Mouse (Mus musculus): ENCODE data around the gene Dus2. TPM values are rescaled to one million over a fixed set of nuclear protein-coding genes. Genes with fewer than 3 reads are reported as not detected.

Dus2 gene
- polyA plus RNA-seq, 1 experiment from 2014 or later = 8.1 TPM

GRCm38 (mm10) chr8:106058731-106059612, 67.8 kb downstream of the Dus2 start, which contains the start of gene Nfatc3:
TSS of gene Nfatc3 (plus strand) at chr8:106058840.
- peak within 1 kb of the TSS; percentile 84 for H3K4me3 ChIP-seq (ENCODE audit: low read depth, low read length)
- DNase-seq (ENCODE audit: low spot score) (peak; percentile 97), ATAC-seq (ENCODE audit: low FRiP score, low TSS enrichment) (peak; percentile 98)
- peak within 1 kb of the TSS; percentile 69 for H3K4me2 ChIP-seq (replicated peaks; ENCODE audit: low read depth)
- H3K4me1 ChIP-seq (replicated peaks; ENCODE audit: control insufficient read depth, insufficient read depth) = no peaks in the 10 kb centered on the region
- no peaks in the 10 kb centered on the region for H3K27me3 ChIP-seq (ENCODE audit: control insufficient read depth, insufficient read depth, low read length)
- H3K36me3 ChIP-seq (ENCODE audit: control insufficient read depth, insufficient read depth, low read length) = no peaks in the 10 kb centered on the region
- H3K9ac ChIP-seq (ENCODE audit: low read length) = peak within 1 kb of the TSS; percentile 88
- no peaks in the 10 kb centered on the region for H3K9me3 ChIP-seq (ENCODE audit: control insufficient read depth, low read length)
- no peak for TF ChIP-seq EP300 (optimal IDR thresholded peaks at IDR 0.05)
- no peak for TF ChIP-seq CTCF (IDR thresholded peaks at IDR 0.05; ENCODE audit: low read depth)
- H3K27ac ChIP-seq (replicated peaks) = peak within 1 kb of the TSS; percentile 98
- WGBS = 2% methylated on average over 47 of the region's 52 CpGs

GRCm38 (mm10) chr8:106059613-106060371, 68.7 kb downstream of the Dus2 start:
- H3K27ac ChIP-seq (replicated peaks) = peak overlapping the region; percentile 98
- H3K9me3 ChIP-seq (ENCODE audit: control insufficient read depth, low read length) = no peaks in the 10 kb centered on the region
- H3K4me2 ChIP-seq (replicated peaks; ENCODE audit: low read depth) = peak overlapping the region; percentile 69
- peak overlapping the region; percentile 84 for H3K4me3 ChIP-seq (ENCODE audit: low read depth, low read length)
- H3K27me3 ChIP-seq (ENCODE audit: control insufficient read depth, insufficient read depth, low read length) = no peaks in the 10 kb centered on the region
- TF ChIP-seq CTCF (IDR thresholded peaks at IDR 0.05; ENCODE audit: low read depth) = no peak
- TF ChIP-seq EP300 (optimal IDR thresholded peaks at IDR 0.05) = no peak
- DNase-seq (ENCODE audit: low spot score) = peak; percentile 68
- H3K4me1 ChIP-seq (replicated peaks; ENCODE audit: control insufficient read depth, insufficient read depth) = no peaks in the 10 kb centered on the region
- H3K9ac ChIP-seq (ENCODE audit: low read length) = peak overlapping the region; percentile 88
- ATAC-seq (ENCODE audit: low FRiP score, low TSS enrichment) = peak; percentile 76
- under 1% methylated on average over 76 of the region's 83 CpGs for WGBS
- H3K36me3 ChIP-seq (ENCODE audit: control insufficient read depth, insufficient read depth, low read length) = no peaks in the 10 kb centered on the region

- Histone ChIP-seq H3K27me3 (ENCODE audit: control insufficient read depth, insufficient read depth, low read length) (no peaks in the 10 kb centered on the region), H3K9me3 (ENCODE audit: control insufficient read depth, low read length) (no peaks in the 10 kb centered on the region), H3K36me3 (ENCODE audit: control insufficient read depth, insufficient read depth, low read length) (no peaks in the 10 kb centered on the region), H3K9ac (ENCODE audit: low read length) (peak overlapping the region; percentile 88; the same call in 1 of the 2 replicates), H3K4me1 (replicated peaks; ENCODE audit: control insufficient read depth, insufficient read depth) (no peaks in the 10 kb centered on the region), H3K4me2 (replicated peaks; ENCODE audit: low read depth) (peak overlapping the region; percentile 69), H3K27ac (replicated peaks) (no peak overlapping the region), H3K4me3 (ENCODE audit: low read depth, low read length) (peak overlapping the region; percentile 84)
- DNase-seq (ENCODE audit: low spot score) (no peak), ATAC-seq (ENCODE audit: low FRiP score, low TSS enrichment) (no peak)
- WGBS = 4% methylated on average over 3 of the region's 3 CpGs
- no peak for TF ChIP-seq EP300 (optimal IDR thresholded peaks at IDR 0.05)
- no peak for TF ChIP-seq CTCF (IDR thresholded peaks at IDR 0.05; ENCODE audit: low read depth)
Observed at GRCm38 (mm10) chr8:106060521-106060920, 69.4 kb downstream of the Dus2 start.

- no peak for ATAC-seq (ENCODE audit: low FRiP score, low TSS enrichment)
- no peak for DNase-seq (ENCODE audit: low spot score)
- no peak for TF ChIP-seq CTCF (IDR thresholded peaks at IDR 0.05; ENCODE audit: low read depth)
- TF ChIP-seq EP300 (optimal IDR thresholded peaks at IDR 0.05) = no peak
- H3K4me3 ChIP-seq (ENCODE audit: low read depth, low read length) = peak overlapping the region; percentile 10; the same call in 1 of the 2 replicates
- H3K27me3 ChIP-seq (ENCODE audit: control insufficient read depth, insufficient read depth, low read length) = no peaks in the 10 kb centered on the region
- H3K9me3 ChIP-seq (ENCODE audit: control insufficient read depth, low read length) = no peaks in the 10 kb centered on the region
- no peaks in the 10 kb centered on the region for H3K36me3 ChIP-seq (ENCODE audit: control insufficient read depth, insufficient read depth, low read length)
- H3K4me1 ChIP-seq (replicated peaks; ENCODE audit: control insufficient read depth, insufficient read depth) = no peaks in the 10 kb centered on the region
- H3K9ac ChIP-seq (ENCODE audit: low read length) = no peak overlapping the region
- no peak overlapping the region for H3K4me2 ChIP-seq (replicated peaks; ENCODE audit: low read depth)
- 74% methylated on average over 6 of the region's 6 CpGs for WGBS
- no peak overlapping the region for H3K27ac ChIP-seq (replicated peaks)
Observed at GRCm38 (mm10) chr8:106061686-106062085, 70.5 kb downstream of the Dus2 start.

- no peaks in the 10 kb centered on the region for H3K27me3 ChIP-seq (ENCODE audit: control insufficient read depth, insufficient read depth, low read length)
- no peak for TF ChIP-seq EP300 (optimal IDR thresholded peaks at IDR 0.05)
- no peak for TF ChIP-seq CTCF (IDR thresholded peaks at IDR 0.05; ENCODE audit: low read depth)
- H3K36me3 ChIP-seq (ENCODE audit: control insufficient read depth, insufficient read depth, low read length) = no peaks in the 10 kb centered on the region
- H3K27ac ChIP-seq (replicated peaks) = no peak overlapping the region
- DNase-seq (ENCODE audit: low spot score) = no peak
- H3K4me3 ChIP-seq (ENCODE audit: low read depth, low read length) = no peak overlapping the region
- no peaks in the 10 kb centered on the region for H3K4me1 ChIP-seq (replicated peaks; ENCODE audit: control insufficient read depth, insufficient read depth)
- no peaks in the 10 kb centered on the region for H3K9me3 ChIP-seq (ENCODE audit: control insufficient read depth, low read length)
- no peak for ATAC-seq (ENCODE audit: low FRiP score, low TSS enrichment)
- H3K4me2 ChIP-seq (replicated peaks; ENCODE audit: low read depth) = no peak overlapping the region
- H3K9ac ChIP-seq (ENCODE audit: low read length) = no peak overlapping the region
- 90% methylated on average over 7 of the region's 7 CpGs for WGBS
Observed at GRCm38 (mm10) chr8:106063046-106063445, 71.9 kb downstream of the Dus2 start.
